Mouse (Mus musculus): ENCODE measurements around the gene Madcam1. TPM values are rescaled to one million over a fixed set of nuclear protein-coding genes. Genes with fewer than 3 reads are reported as not detected.

Madcam1 gene
- 33.7 and 41.9 TPM in 2 replicates for polyA plus RNA-seq (2015; fragmentation: Nextera tagmentation; extraction: Ambion mirVana)

GRCm38 (mm10) chr10:79664131-79664665 lies at the start of gene Madcam1:
Madcam1 (plus strand) TSS chr10:79664559.
- Histone ChIP-seq H3K9ac (ENCODE audit: low read length) (no peak within 1 kb of the TSS), H3K4me3 (replicated peaks; ENCODE audit: low read length) (peak within 1 kb of the TSS; percentile 1; the same call in 1 of the 2 replicates), H3K4me1 (ENCODE audit: control insufficient read depth, insufficient read depth, low read length) (no peaks in the 10 kb centered on the region), H3K27me3 (ENCODE audit: control insufficient read depth, insufficient read depth, low read length) (no peaks in the 10 kb centered on the region), H3K9me3 (replicated peaks; ENCODE audit: control insufficient read depth, low read length) (no peaks in the 10 kb centered on the region), H3K36me3 (ENCODE audit: control insufficient read depth, insufficient read depth, low read length) (no peaks in the 10 kb centered on the region), H3K27ac (ENCODE audit: low read length) (no peak within 1 kb of the TSS), H3K4me2 (ENCODE audit: low read depth, low read length) (peak within 1 kb of the TSS; percentile 16; the same call in 1 of the 2 replicates)
- WGBS = 11% methylated on average over 13 of the region's 13 CpGs
- peak; percentile 24 for ATAC-seq (ENCODE audit: insufficient read depth, low FRiP score)

- H3K27ac ChIP-seq (ENCODE audit: low read length) = no peak overlapping the region
- 14% methylated on average over 8 of the region's 8 CpGs for WGBS
- peaks cover 6% of the 10 kb centered on the region; the same call in 1 of the 2 replicates for H3K4me1 ChIP-seq (ENCODE audit: control insufficient read depth, insufficient read depth, low read length)
- no peak overlapping the region for H3K9ac ChIP-seq (ENCODE audit: low read length)
- no peak overlapping the region for H3K4me3 ChIP-seq (replicated peaks; ENCODE audit: low read length)
- no peaks in the 10 kb centered on the region for H3K9me3 ChIP-seq (replicated peaks; ENCODE audit: control insufficient read depth, low read length)
- peaks cover 24% of the 10 kb centered on the region for H3K27me3 ChIP-seq (ENCODE audit: control insufficient read depth, insufficient read depth, low read length)
- ATAC-seq (ENCODE audit: insufficient read depth, low FRiP score) = no peak
- no peak overlapping the region for H3K4me2 ChIP-seq (ENCODE audit: low read depth, low read length)
- H3K36me3 ChIP-seq (ENCODE audit: control insufficient read depth, insufficient read depth, low read length) = no peaks in the 10 kb centered on the region
These were observed 48.5 kb upstream of the Madcam1 start for GRCm38 (mm10) chr10:79615860-79616259.

GRCm38 (mm10) chr10:79616376-79616775 lies 48.0 kb upstream of the Madcam1 start:
- Histone ChIP-seq H3K4me1 (ENCODE audit: control insufficient read depth, insufficient read depth, low read length) (peaks cover 6% of the 10 kb centered on the region; the same call in 1 of the 2 replicates), H3K9me3 (replicated peaks; ENCODE audit: control insufficient read depth, low read length) (no peaks in the 10 kb centered on the region), H3K36me3 (ENCODE audit: control insufficient read depth, insufficient read depth, low read length) (no peaks in the 10 kb centered on the region), H3K4me2 (ENCODE audit: low read depth, low read length) (no peak overlapping the region), H3K9ac (ENCODE audit: low read length) (no peak overlapping the region), H3K27ac (ENCODE audit: low read length) (no peak overlapping the region), H3K4me3 (replicated peaks; ENCODE audit: low read length) (no peak overlapping the region), H3K27me3 (ENCODE audit: control insufficient read depth, insufficient read depth, low read length) (peaks cover 22% of the 10 kb centered on the region)
- 86% methylated on average over 5 of the region's 5 CpGs for WGBS
- ATAC-seq (ENCODE audit: insufficient read depth, low FRiP score) = no peak

GRCm38 (mm10) chr10:79623950-79624349 lies 40.4 kb upstream of the Madcam1 start:
- ATAC-seq (ENCODE audit: insufficient read depth, low FRiP score) = no peak
- Histone ChIP-seq H3K4me3 (replicated peaks; ENCODE audit: low read length) (no peak overlapping the region), H3K9me3 (replicated peaks; ENCODE audit: control insufficient read depth, low read length) (no peaks in the 10 kb centered on the region), H3K9ac (ENCODE audit: low read length) (no peak overlapping the region), H3K4me2 (ENCODE audit: low read depth, low read length) (no peak overlapping the region), H3K27me3 (ENCODE audit: control insufficient read depth, insufficient read depth, low read length) (no peaks in the 10 kb centered on the region), H3K4me1 (ENCODE audit: control insufficient read depth, insufficient read depth, low read length) (no peaks in the 10 kb centered on the region), H3K36me3 (ENCODE audit: control insufficient read depth, insufficient read depth, low read length) (no peaks in the 10 kb centered on the region), H3K27ac (ENCODE audit: low read length) (no peak overlapping the region)
- 68% methylated on average over 12 of the region's 12 CpGs for WGBS

- Histone ChIP-seq H3K9me3 (replicated peaks; ENCODE audit: control insufficient read depth, low read length) (no peaks in the 10 kb centered on the region), H3K27ac (ENCODE audit: low read length) (no peak overlapping the region), H3K4me2 (ENCODE audit: low read depth, low read length) (no peak overlapping the region), H3K4me3 (replicated peaks; ENCODE audit: low read length) (no peak overlapping the region), H3K4me1 (ENCODE audit: control insufficient read depth, insufficient read depth, low read length) (no peaks in the 10 kb centered on the region), H3K27me3 (ENCODE audit: control insufficient read depth, insufficient read depth, low read length) (no peaks in the 10 kb centered on the region), H3K9ac (ENCODE audit: low read length) (no peak overlapping the region), H3K36me3 (ENCODE audit: control insufficient read depth, insufficient read depth, low read length) (no peaks in the 10 kb centered on the region)
- ATAC-seq (ENCODE audit: insufficient read depth, low FRiP score) = no peak
- 69% methylated on average over 9 of the region's 9 CpGs for WGBS
These were observed 39.0 kb upstream of the Madcam1 start for GRCm38 (mm10) chr10:79625398-79625797.

- no peaks in the 10 kb centered on the region for H3K9me3 ChIP-seq (replicated peaks; ENCODE audit: control insufficient read depth, low read length)
- H3K9ac ChIP-seq (ENCODE audit: low read length) = no peak overlapping the region
- ATAC-seq (ENCODE audit: insufficient read depth, low FRiP score) = no peak
- no peaks in the 10 kb centered on the region for H3K27me3 ChIP-seq (ENCODE audit: control insufficient read depth, insufficient read depth, low read length)
- H3K4me3 ChIP-seq (replicated peaks; ENCODE audit: low read length) = no peak overlapping the region
- H3K4me1 ChIP-seq (ENCODE audit: control insufficient read depth, insufficient read depth, low read length) = no peaks in the 10 kb centered on the region
- 80% methylated on average over 10 of the region's 10 CpGs for WGBS
- H3K4me2 ChIP-seq (ENCODE audit: low read depth, low read length) = no peak overlapping the region
- H3K27ac ChIP-seq (ENCODE audit: low read length) = no peak overlapping the region
- H3K36me3 ChIP-seq (ENCODE audit: control insufficient read depth, insufficient read depth, low read length) = no peaks in the 10 kb centered on the region
These were observed 38.2 kb upstream of the Madcam1 start for GRCm38 (mm10) chr10:79626156-79626555.

GRCm38 (mm10) chr10:79628377-79628776 lies 36.0 kb upstream of the Madcam1 start:
- no peak overlapping the region for H3K27ac ChIP-seq (ENCODE audit: low read length)
- WGBS = 88% methylated on average over 5 of the region's 5 CpGs
- no peaks in the 10 kb centered on the region for H3K4me1 ChIP-seq (ENCODE audit: control insufficient read depth, insufficient read depth, low read length)
- no peaks in the 10 kb centered on the region for H3K27me3 ChIP-seq (ENCODE audit: control insufficient read depth, insufficient read depth, low read length)
- H3K4me3 ChIP-seq (replicated peaks; ENCODE audit: low read length) = no peak overlapping the region
- no peaks in the 10 kb centered on the region for H3K36me3 ChIP-seq (ENCODE audit: control insufficient read depth, insufficient read depth, low read length)
- H3K4me2 ChIP-seq (ENCODE audit: low read depth, low read length) = no peak overlapping the region
- no peak for ATAC-seq (ENCODE audit: insufficient read depth, low FRiP score)
- H3K9ac ChIP-seq (ENCODE audit: low read length) = no peak overlapping the region
- no peaks in the 10 kb centered on the region for H3K9me3 ChIP-seq (replicated peaks; ENCODE audit: control insufficient read depth, low read length)

- Histone ChIP-seq H3K27ac (ENCODE audit: low read length) (no peak overlapping the region), H3K27me3 (ENCODE audit: control insufficient read depth, insufficient read depth, low read length) (no peaks in the 10 kb centered on the region), H3K9ac (ENCODE audit: low read length) (no peak overlapping the region), H3K4me1 (ENCODE audit: control insufficient read depth, insufficient read depth, low read length) (no peaks in the 10 kb centered on the region), H3K4me2 (ENCODE audit: low read depth, low read length) (no peak overlapping the region), H3K9me3 (replicated peaks; ENCODE audit: control insufficient read depth, low read length) (no peaks in the 10 kb centered on the region), H3K4me3 (replicated peaks; ENCODE audit: low read length) (no peak overlapping the region), H3K36me3 (ENCODE audit: control insufficient read depth, insufficient read depth, low read length) (no peaks in the 10 kb centered on the region)
- 80% methylated on average over 4 of the region's 4 CpGs for WGBS
- no peak for ATAC-seq (ENCODE audit: insufficient read depth, low FRiP score)
These were observed 32.9 kb upstream of the Madcam1 start for GRCm38 (mm10) chr10:79631432-79631831.

- Histone ChIP-seq H3K36me3 (ENCODE audit: control insufficient read depth, insufficient read depth, low read length) (no peaks in the 10 kb centered on the region), H3K27me3 (ENCODE audit: control insufficient read depth, insufficient read depth, low read length) (peaks cover 4% of the 10 kb centered on the region; the same call in 1 of the 2 replicates), H3K9ac (ENCODE audit: low read length) (no peak overlapping the region), H3K27ac (ENCODE audit: low read length) (no peak overlapping the region), H3K9me3 (replicated peaks; ENCODE audit: control insufficient read depth, low read length) (no peaks in the 10 kb centered on the region), H3K4me2 (ENCODE audit: low read depth, low read length) (no peak overlapping the region), H3K4me3 (replicated peaks; ENCODE audit: low read length) (no peak overlapping the region), H3K4me1 (ENCODE audit: control insufficient read depth, insufficient read depth, low read length) (peaks cover 3% of the 10 kb centered on the region; the same call in 1 of the 2 replicates)
- ATAC-seq (ENCODE audit: insufficient read depth, low FRiP score) = no peak
- 78% methylated on average over 17 of the region's 17 CpGs for WGBS
These were observed 31.2 kb upstream of the Madcam1 start for GRCm38 (mm10) chr10:79633006-79633777.
